Mouse (Mus musculus) right cerebral cortex, postnatal 10 days (tissue): ENCODE measurements around the gene Nsd2.
A peak's percentile ranks its signal among the peaks of the same experiment; 100 is the strongest.
"Not testable (repeated sequence)": the region's sequence is repeated elsewhere in the genome, so short reads cannot be mapped to it uniquely, and the experiment has no call there.

Experiments used
- DNase-seq, 2 experiments: peaks; one replicate each; pipeline ENCODE4 v3.0.0; 2021; ENCODE audit warnings: low spot score in 2 of 2

The Nsd2 gene

GRCm38 (mm10) chr5:33932413-33932812 is 111.9 kb downstream of the Nsd2 start:
- no peak for DNase-seq

GRCm38 (mm10) chr5:33934081-33934480 is 113.6 kb downstream of the Nsd2 start:
- no peak for DNase-seq

- DNase-seq, result no peak
These were observed 114.4 kb downstream of the Nsd2 start for GRCm38 (mm10) chr5:33934877-33935276.

GRCm38 (mm10) chr5:33935700-33936111 is 115.2 kb downstream of the Nsd2 start:
- no peak for DNase-seq

GRCm38 (mm10) chr5:33936120-33936707 is 115.7 kb downstream of the Nsd2 start, which contains the start of gene Nelfa:
Gene Nelfa, minus strand, starts transcription at chr5:33936413.
- DNase-seq, result peak; percentile 100

- DNase-seq, result no peak
These were observed 116.7 kb downstream of the Nsd2 start for GRCm38 (mm10) chr5:33937230-33937629.

GRCm38 (mm10) chr5:33938448-33938847 is 117.9 kb downstream of the Nsd2 start:
- no peak for DNase-seq

- not testable (repeated sequence) for DNase-seq
These were observed 126.5 kb downstream of the Nsd2 start for GRCm38 (mm10) chr5:33947035-33947434.
